Mouse (Mus musculus) limb, embryonic 14.5 days (tissue): ENCODE data around the gene Slco3a1. TPM values are rescaled to one million over a fixed set of nuclear protein-coding genes. Genes with fewer than 3 reads are reported as not detected.

Experiments used
- ATAC-seq: fragments of 200-750 bp; cut with Nextera tagmentation; 2 replicates; pipeline ENCODE4 v1.8.0; 2017; ENCODE audit warnings: low read depth, moderate number of reproducible peaks, moderate TSS enrichment; ENCODE audit not compliant: low FRiP score
- DNase-seq: peaks from one replicate; pipeline ENCODE4 v3.0.0-alpha.2; 2015; ENCODE audit warnings: low spot score
- H3K27ac ChIP-seq: fragments of 300-500 bp; sonication (generic); replicated peaks from 2 replicates; pipeline ENCODE4 v1.5.1; 2014; ENCODE audit warnings: low read depth, mild to moderate bottlenecking, low read length, moderate library complexity, mixed read lengths
- H3K27me3 ChIP-seq: fragments of 300-500 bp; sonication (generic); 2 replicates; pipeline ENCODE4 v1.6.1; 2014; ENCODE audit warnings: low read length, mixed read lengths; ENCODE audit not compliant: control insufficient read depth, insufficient read depth
- H3K36me3 ChIP-seq: fragments of 300-500 bp; sonication (generic); 2 replicates; pipeline ENCODE4 v1.6.1; 2014; ENCODE audit warnings: mild to moderate bottlenecking, low read length, moderate library complexity, mixed read lengths; ENCODE audit not compliant: control insufficient read depth, insufficient read depth
- H3K4me1 ChIP-seq: fragments of 300-500 bp; sonication (generic); 2 replicates; pipeline ENCODE4 v1.6.1; 2014; ENCODE audit warnings: antibody characterized with exemption, low read length, mixed read lengths; ENCODE audit not compliant: control insufficient read depth, insufficient read depth
- H3K4me2 ChIP-seq: fragments of 300-500 bp; sonication (generic); replicated peaks from 2 replicates; pipeline ENCODE4 v1.6.1; 2014; ENCODE audit warnings: low read depth, mild to moderate bottlenecking, low read length, moderate library complexity; ENCODE audit not compliant: severe bottlenecking
- H3K4me3 ChIP-seq: fragments of 300-500 bp; sonication (generic); replicated peaks from 2 replicates; pipeline ENCODE4 v1.5.1; 2014; ENCODE audit warnings: low read length
- H3K9ac ChIP-seq: fragments of 300-500 bp; sonication (generic); 2 replicates; pipeline ENCODE4 v1.6.1; 2014; ENCODE audit warnings: mild to moderate bottlenecking, low read depth, low read length, moderate library complexity; ENCODE audit not compliant: severe bottlenecking
- H3K9me3 ChIP-seq: fragments of 300-500 bp; sonication (generic); 2 replicates; pipeline ENCODE4 v1.6.1; 2016; ENCODE audit warnings: low read length; ENCODE audit not compliant: control insufficient read depth
- POLR2A ChIP-seq: fragments of 200-500 bp; IDR thresholded peaks from 2 replicates; pipeline ENCODE4 v1.8.0; 2012; ENCODE audit warnings: inconsistent platforms, mild to moderate bottlenecking, moderate library complexity, borderline replicate concordance; ENCODE audit not compliant: insufficient read depth, insufficient read length; ENCODE audit errors: extremely low read depth
- WGBS: fragments of 180-500 bp; shearing (Covaris S2); extraction: QIAGEN DNeasy Blood & Tissue Kit; methylation state at CpG from one replicate; pipeline ENCODE4 v1.1.7; 2014; 5-methylcytosine and 5-hydroxymethylcytosine counted together
- polyA plus RNA-seq, 2 experiments: library from polyadenylated mRNA; depleted of rRNA in 1 of 2; stranded (reverse) in 1 of 2; unstranded in 1 of 2; fragments of >200 nt; fragmentation: Nextera tagmentation in 1 of 2; extraction: Ambion mirVana in 1 of 2; gene quantifications; 2 replicates each; pipeline versions ENCODE4 v1.2.1 to v1.2.3; 2012 to 2014

Gene Slco3a1
- polyA plus RNA-seq, 2 experiments = 11.8 to 12.2 TPM

DNA sequence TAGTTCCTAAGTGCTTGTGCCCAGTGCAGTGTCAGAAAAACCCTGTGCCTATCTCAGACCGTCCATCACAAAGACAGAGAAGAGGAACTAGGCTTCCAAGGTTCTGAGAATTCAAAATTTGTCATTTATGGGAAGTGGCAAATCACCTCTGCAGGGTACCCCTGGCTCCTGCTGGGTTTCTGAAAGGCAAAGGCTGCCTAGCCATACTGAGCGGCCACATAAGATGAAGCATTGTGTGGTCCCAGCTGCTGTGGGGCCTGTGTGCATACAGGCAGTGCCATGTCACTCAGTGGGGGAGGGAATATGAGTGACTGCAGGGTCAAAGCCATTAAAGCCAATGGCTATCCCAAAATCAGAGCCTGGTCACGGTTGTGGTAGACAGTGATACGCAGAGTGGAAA, 31.5 kb downstream of the Slco3a1 start:
- Histone ChIP-seq H3K4me3 (no peak overlapping the region), H3K4me2 (no peak overlapping the region), H3K27ac (no peak overlapping the region), H3K27me3 (no peaks in the 10 kb centered on the region), H3K9ac (no peak overlapping the region), H3K4me1 (no peaks in the 10 kb centered on the region), H3K9me3 (no peaks in the 10 kb centered on the region), H3K36me3 (no peaks in the 10 kb centered on the region)
- WGBS = 63% methylated on average over 4 of the region's 4 CpGs
- no peak for DNase-seq
- no peak for TF ChIP-seq POLR2A
- ATAC-seq = no peak

DNA sequence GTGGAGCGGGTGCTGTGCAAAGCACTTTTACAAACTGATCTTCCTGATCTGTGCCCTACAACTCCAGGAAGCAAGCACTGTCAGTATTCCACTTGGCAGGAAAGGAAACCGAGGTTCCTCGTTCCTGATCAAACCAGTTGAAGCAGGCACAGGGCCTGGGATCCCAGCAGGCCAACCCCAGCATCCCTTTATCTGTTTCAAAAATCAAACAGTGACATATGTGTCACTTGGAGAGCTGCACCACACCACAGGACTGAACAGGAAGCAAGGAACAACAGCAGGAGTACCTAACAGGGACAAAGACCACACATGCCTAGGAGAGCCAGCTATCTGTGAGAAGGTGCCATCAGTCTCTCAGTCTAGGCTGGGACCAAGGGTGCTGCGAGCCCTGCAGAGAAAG, 32.3 kb downstream of the Slco3a1 start:
- DNase-seq (no peak), ATAC-seq (no peak)
- Histone ChIP-seq H3K36me3 (no peaks in the 10 kb centered on the region), H3K9ac (no peak overlapping the region), H3K4me3 (no peak overlapping the region), H3K9me3 (no peaks in the 10 kb centered on the region), H3K27ac (no peak overlapping the region), H3K27me3 (no peaks in the 10 kb centered on the region), H3K4me1 (no peaks in the 10 kb centered on the region), H3K4me2 (no peak overlapping the region)
- no peak for TF ChIP-seq POLR2A
- WGBS = 83% methylated on average over 4 of the region's 4 CpGs

DNA sequence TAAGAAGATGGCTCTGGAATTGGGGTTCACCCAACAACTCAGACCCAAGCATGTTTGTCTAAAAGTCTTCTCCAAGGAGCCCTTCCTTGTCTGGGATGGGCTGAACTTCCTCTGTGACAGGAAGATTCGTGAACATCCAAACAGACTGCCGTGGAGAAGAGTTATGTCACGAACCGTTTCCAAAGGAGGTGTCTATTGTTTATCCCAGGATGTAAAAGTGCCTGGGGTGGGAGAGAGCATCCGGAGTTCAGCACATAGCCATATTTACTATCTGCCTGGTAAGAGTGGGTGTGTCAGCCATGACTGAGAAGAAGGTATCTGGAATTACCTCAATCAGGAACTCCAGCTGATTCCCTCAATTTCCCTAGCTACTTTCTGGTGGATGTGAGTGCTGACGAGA, 35.2 kb downstream of the Slco3a1 start:
- H3K36me3 ChIP-seq = no peaks in the 10 kb centered on the region
- TF ChIP-seq POLR2A = no peak
- no peak for ATAC-seq
- 68% methylated on average over 6 of the region's 6 CpGs for WGBS
- H3K9ac ChIP-seq = no peak overlapping the region
- no peaks in the 10 kb centered on the region for H3K9me3 ChIP-seq
- H3K4me1 ChIP-seq = no peaks in the 10 kb centered on the region
- H3K4me3 ChIP-seq = no peak overlapping the region
- H3K27ac ChIP-seq = no peak overlapping the region
- no peak for DNase-seq
- no peak overlapping the region for H3K4me2 ChIP-seq
- no peaks in the 10 kb centered on the region for H3K27me3 ChIP-seq

DNA sequence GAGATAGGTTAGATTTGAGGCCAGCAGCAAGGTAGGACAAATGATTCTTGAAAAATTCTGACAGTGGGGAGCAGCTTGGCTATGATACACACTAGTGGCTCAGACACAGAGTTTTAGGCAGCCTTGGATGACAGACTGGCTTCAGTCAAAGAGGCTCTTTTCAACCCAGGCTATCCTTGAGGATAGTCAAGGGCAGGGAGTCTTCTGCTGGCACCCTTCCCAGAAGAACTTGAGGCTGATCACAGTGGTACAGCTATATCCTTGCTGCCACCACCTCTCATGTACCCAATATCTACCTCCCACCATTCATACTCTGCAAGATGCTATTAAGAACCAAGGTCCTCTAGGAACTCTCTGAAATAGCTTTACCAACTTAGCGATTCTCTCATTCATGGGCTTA, 35.8 kb downstream of the Slco3a1 start:
- H3K27ac ChIP-seq = no peak overlapping the region
- H3K9me3 ChIP-seq = no peaks in the 10 kb centered on the region
- 88% methylated on average over 1 of the region's 1 CpGs for WGBS
- no peaks in the 10 kb centered on the region for H3K36me3 ChIP-seq
- no peak for DNase-seq
- H3K9ac ChIP-seq = no peak overlapping the region
- H3K27me3 ChIP-seq = no peaks in the 10 kb centered on the region
- H3K4me3 ChIP-seq = no peak overlapping the region
- TF ChIP-seq POLR2A = no peak
- no peak for ATAC-seq
- no peaks in the 10 kb centered on the region for H3K4me1 ChIP-seq
- H3K4me2 ChIP-seq = no peak overlapping the region

DNA sequence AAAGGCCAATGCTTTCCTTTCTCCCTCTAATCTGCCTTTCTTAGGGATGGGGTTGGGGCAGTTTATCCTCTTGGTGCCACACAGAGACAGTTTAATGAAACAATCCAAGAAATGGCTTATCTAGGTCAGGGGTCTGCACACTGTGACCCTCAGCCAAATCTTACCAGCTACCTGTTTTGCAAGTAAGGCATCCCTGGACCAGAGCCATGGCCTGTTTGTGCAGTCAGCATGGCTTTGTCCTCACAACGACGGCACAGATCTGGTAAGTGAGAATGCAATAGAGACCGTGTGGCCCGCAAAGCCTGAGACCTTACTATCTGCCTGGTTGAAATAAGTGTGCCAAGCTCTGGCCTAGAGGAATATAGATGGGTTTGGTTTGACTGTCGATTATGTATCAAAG, 36.3 kb downstream of the Slco3a1 start:
- H3K4me3 ChIP-seq = no peak overlapping the region

DNA sequence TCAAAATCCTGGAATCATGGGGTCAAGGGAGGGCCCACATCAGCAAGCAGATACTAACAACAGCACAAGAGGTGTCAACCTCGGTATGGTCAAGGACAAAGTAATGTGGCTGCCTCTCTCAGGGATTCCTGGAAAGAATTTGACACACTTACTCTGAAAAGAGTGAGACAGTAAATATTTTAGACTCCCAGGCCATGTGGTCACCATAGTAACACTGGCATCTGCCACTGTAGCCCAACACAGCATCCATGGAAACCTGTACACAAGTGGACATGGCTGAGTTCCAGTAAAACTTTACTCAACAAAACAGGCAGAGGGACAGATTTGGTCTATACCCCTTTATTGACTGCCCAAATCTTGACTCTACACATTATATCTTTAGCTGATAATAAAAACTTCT, 43.9 kb downstream of the Slco3a1 start:
- H3K9ac ChIP-seq = no peak overlapping the region
- no peak overlapping the region for H3K4me2 ChIP-seq
- no peaks in the 10 kb centered on the region for H3K27me3 ChIP-seq
- H3K36me3 ChIP-seq = no peaks in the 10 kb centered on the region
- DNase-seq (no peak), ATAC-seq (no peak)
- H3K4me3 ChIP-seq = no peak overlapping the region
- no peak for TF ChIP-seq POLR2A
- H3K27ac ChIP-seq = no peak overlapping the region
- no peaks in the 10 kb centered on the region for H3K9me3 ChIP-seq
- 50% methylated on average over 1 of the region's 1 CpGs for WGBS
- 0 out of 2 replicates have a peak, but pooled peaks cover 2% of the 10 kb centered on the region for H3K4me1 ChIP-seq

More for the DNA sequence above, 36.3 kb downstream of the Slco3a1 start:
- ATAC-seq (no peak), DNase-seq (no peak)
- no peak overlapping the region for H3K9ac ChIP-seq
- no peaks in the 10 kb centered on the region for H3K36me3 ChIP-seq
- H3K27ac ChIP-seq = no peak overlapping the region
- H3K9me3 ChIP-seq = no peaks in the 10 kb centered on the region
- WGBS = 87% methylated on average over 5 of the region's 5 CpGs
- H3K4me1 ChIP-seq = no peaks in the 10 kb centered on the region
- no peak for TF ChIP-seq POLR2A
- H3K27me3 ChIP-seq = no peaks in the 10 kb centered on the region
- H3K4me2 ChIP-seq = no peak overlapping the region
